Mouse (Mus musculus): ENCODE results near the gene Ntrk3.

GRCm38 (mm10) chr7:78575556-78575955, 162.3 kb downstream of the Ntrk3 start:
- no peak for TF ChIP-seq CTCF (IDR thresholded peaks at IDR 0.05; ENCODE audit: extremely low read depth, insufficient read depth, low read length)
- no peak for TF ChIP-seq POLR2A (IDR thresholded peaks at IDR 0.05; ENCODE audit: extremely low read depth, insufficient read depth, low read length)
